Mouse (Mus musculus) kidney, postnatal 4 days (tissue): ENCODE results near the gene Ap1m1.

ENCODE experiments used
- DNase-seq, 2 experiments: peaks; one replicate each; pipeline ENCODE4 v3.0.0; 2021; ENCODE audit warnings: mixed read lengths in 2 of 2

Gene Ap1m1

GRCm38 (mm10) chr8:72260585-72260984 lies 20.8 kb downstream of the Ap1m1 start:
- DNase-seq = no peak

GRCm38 (mm10) chr8:72261019-72261418 lies 21.2 kb downstream of the Ap1m1 start:
- peak; percentile 68 to 74 for DNase-seq

DNA sequence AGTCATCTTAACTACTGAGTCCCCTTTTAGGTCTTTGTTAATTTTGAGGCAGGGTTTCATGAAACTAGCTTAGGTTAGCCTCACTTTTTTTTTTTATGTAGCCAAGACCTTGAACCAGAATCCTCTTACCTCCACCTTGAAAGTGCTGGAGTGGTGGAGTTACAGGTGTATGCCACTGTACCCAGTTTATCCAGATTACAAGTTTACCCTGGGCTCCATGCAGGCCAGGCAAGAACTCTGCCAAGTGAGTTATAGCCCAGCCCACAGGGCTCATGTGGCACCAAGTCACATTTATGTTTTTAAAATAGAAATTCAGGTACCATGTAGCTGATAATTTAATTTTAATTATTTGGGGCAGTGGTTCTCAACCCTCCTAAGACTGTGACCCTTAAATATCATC lies 21.6 kb downstream of the Ap1m1 start:
- no peak for DNase-seq

GRCm38 (mm10) chr8:72261872-72262271 lies 22.1 kb downstream of the Ap1m1 start:
- peak; percentile 37 to 58 for DNase-seq

GRCm38 (mm10) chr8:72262756-72263155 lies 22.9 kb downstream of the Ap1m1 start:
- DNase-seq = no peak

DNA sequence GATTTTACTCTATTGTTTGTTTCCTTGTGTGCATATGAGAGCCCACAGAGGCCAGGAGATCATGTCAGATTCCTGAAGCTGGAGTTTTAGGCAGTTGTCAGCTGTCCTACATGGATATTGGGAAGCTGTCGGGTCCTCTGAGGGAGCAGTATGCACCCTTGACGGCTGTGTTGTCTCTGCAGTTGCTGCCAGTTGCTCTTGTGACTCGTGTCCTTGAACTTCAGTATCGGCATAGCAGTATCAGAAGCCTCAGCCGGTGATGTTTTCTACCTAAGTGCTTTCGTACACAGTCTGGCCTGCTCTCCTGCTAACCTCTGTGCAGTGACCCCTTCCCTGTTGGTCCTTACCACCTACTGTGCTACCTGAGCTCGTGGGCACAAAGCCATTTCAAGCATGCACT lies 23.6 kb downstream of the Ap1m1 start:
- DNase-seq = no peak

- peak; percentile 39 to 58 for DNase-seq
Measured at GRCm38 (mm10) chr8:72265342-72265741, 25.5 kb downstream of the Ap1m1 start.

- no peak for DNase-seq
Measured at GRCm38 (mm10) chr8:72266671-72267070, 26.9 kb downstream of the Ap1m1 start.

DNA sequence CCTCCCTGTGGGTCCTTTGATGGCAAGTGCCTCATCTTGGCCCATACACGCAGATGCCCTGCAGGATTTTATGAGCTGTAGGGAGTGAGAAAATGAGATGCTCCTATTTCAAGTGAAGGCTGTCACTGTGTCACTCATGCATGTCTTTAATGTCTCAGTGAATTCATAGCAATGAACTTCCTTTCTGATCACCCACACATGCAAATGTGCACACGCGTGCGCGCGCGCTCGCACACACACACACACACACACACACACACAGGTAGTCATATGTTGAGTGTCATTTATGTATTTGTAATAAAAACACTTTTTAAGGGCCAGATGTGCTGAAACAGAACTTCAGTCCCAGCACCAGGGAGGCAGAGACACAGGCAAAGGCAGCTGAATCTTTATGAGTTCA lies 27.3 kb downstream of the Ap1m1 start:
- no peak for DNase-seq

GRCm38 (mm10) chr8:72268356-72268755 lies 28.5 kb downstream of the Ap1m1 start:
- peak; percentile 65 to 78 for DNase-seq

DNA sequence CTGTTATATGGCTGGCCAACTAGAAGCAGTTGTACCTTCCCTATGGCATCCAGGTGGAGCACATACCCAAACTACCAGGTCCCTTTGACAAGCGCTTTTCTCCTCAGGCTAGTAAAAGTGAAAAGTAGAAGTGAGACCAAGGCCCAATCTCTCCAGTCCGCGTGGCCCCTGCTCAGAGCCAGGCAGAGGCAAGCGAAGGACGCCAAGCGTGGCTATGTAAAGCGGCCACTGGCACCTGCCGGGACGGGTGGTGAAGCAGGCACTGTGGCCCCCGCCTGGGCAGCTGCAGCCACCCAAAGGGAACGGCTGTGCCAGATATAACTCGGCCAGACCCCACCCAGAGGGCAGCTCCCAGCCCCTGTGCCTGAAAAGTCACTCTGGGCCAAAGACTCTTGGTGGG lies 30.8 kb downstream of the Ap1m1 start:
- no peak for DNase-seq

DNA sequence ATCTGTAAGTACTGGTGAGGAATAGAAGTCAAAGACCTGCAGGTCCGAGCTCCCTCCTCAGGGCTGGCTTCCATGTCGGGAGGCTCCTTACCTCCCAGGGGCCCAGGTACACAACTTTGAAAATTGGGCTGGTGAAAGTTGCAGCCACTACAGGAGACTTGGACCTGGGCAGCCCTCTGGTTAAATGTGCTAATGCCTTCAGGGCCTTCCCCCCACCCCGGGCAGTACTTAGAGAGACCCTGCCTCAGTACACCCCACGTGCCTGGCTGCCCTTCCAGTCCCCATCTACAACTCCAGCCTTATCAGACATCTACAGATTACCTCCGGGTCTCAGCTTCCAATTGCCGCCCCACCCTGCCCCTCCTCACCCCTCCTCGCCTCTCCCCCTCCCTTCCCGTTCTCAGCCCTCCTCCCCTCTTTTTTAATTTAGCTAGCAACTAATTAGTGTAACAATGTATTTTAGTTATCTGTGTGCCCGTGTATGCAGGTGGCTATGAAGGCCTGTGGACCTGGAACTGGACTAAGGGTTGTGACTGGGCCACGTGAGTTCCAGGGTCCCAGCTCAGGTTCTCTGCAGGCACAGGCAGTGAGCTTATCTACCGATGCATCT lies 31.3 kb downstream of the Ap1m1 start:
- no peak for DNase-seq

DNA sequence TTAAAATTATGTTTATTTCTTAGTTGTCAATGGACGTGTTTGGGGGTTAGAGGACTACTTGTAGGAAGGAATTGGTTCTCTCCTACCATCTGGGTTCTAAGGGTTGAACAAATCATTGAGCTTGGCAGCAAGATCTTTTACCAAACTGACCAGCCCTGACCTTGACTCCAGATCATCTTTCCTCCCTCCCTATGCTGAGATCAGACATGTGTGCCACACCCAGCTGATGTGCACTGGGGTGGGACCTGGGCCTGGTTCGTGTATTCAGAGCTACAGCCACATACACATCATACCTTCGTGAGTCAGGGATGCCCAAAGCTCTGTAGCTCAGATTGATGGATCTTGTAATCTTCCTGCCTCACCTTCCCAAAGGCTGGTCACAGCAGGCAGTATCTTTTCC lies 31.9 kb downstream of the Ap1m1 start:
- DNase-seq = no peak

DNA sequence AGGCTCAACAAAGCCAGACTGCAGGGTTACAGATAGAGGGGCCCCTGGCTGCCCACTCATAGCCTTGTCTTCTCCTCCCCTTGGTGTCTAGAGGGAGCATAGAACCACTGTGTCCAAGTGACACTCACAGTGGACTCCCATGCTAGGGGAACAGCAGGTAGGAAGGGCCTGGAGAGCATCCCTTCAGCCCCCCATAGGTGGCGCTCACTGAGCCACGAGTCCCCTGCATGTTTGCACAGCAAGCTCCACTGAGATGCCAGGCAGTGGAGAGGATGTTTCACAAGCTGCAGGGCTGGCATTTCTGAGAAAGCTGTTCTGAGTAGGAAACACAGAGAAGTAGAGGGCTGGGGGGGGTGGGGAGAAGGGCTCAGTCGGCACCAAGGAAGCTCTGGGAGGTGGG lies 32.5 kb downstream of the Ap1m1 start:
- peak; percentile 77 to 85 for DNase-seq

- no peak for DNase-seq
Measured at GRCm38 (mm10) chr8:72273111-72273770, 33.4 kb downstream of the Ap1m1 start.

- DNase-seq = no peak
Measured at GRCm38 (mm10) chr8:72273807-72274206, 34.0 kb downstream of the Ap1m1 start.

DNA sequence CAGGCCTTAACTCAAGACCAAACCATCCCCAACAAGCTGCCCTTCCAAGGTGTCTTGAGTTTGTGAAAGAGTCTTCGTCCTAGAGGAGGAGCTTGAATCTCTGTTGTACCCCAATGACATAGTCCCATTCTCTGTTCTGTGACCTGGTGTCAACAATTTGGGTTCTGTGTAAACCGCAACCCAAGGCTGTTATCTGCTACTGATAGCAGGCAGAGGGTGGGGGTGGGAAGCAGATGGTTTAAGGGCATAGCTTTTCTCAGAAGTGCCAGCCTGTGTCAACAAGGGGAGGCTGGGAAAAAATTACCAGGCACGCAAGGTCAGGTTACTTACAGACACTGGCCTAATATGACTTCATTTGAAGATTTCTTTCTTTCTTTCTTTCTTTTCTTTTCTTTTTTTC lies 37.4 kb downstream of the Ap1m1 start:
- DNase-seq = no peak

GRCm38 (mm10) chr8:72279151-72279550 lies 39.3 kb downstream of the Ap1m1 start:
- DNase-seq = no peak

DNA sequence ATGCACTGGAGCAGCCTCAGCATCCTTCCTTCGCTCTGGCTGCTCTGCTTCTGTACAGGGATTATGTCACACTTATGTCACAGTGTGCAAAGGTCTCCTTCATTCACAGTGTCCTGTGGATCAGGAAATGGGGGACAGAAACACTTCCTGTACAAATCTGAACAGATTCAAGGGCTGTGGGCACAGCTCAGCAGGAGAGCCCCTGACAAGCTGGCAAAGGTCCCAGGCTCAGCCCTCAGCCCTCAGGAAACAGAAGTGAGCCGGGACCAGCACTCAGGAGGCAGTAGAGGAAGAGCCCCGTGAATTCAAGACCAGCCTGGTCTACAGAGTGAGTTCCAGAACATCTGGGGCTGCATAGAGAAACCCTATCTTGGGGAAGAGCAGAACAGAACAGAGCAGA lies 41.8 kb downstream of the Ap1m1 start:
- DNase-seq = peak; percentile 64 to 78

GRCm38 (mm10) chr8:72285285-72285684 lies 45.5 kb downstream of the Ap1m1 start:
- DNase-seq = no peak

DNA sequence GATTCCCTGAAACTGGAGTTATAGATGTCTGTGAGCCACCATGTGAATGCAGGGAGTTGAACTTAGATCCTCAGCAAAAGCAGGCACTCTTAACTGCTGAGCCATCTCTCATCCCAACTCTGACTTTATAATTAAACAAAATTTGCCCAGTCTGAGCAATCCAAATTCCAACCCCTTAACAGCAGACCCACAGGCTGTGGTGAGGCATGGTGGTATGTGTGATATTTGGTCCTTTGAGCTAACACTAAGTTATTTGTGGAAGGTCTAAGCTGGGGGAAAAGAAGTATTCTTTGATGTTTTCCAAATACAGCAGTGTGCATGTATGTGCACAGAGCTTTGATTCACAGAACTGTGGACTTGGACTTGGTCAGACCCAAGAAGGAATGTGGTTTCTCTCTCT lies 49.2 kb downstream of the Ap1m1 start:
- DNase-seq = no peak

GRCm38 (mm10) chr8:72291104-72291503 lies 51.3 kb downstream of the Ap1m1 start:
- no peak for DNase-seq

GRCm38 (mm10) chr8:72293309-72293708 lies 53.5 kb downstream of the Ap1m1 start:
- DNase-seq = no peak

GRCm38 (mm10) chr8:72295125-72295524 lies 55.3 kb downstream of the Ap1m1 start:
- DNase-seq = no peak

DNA sequence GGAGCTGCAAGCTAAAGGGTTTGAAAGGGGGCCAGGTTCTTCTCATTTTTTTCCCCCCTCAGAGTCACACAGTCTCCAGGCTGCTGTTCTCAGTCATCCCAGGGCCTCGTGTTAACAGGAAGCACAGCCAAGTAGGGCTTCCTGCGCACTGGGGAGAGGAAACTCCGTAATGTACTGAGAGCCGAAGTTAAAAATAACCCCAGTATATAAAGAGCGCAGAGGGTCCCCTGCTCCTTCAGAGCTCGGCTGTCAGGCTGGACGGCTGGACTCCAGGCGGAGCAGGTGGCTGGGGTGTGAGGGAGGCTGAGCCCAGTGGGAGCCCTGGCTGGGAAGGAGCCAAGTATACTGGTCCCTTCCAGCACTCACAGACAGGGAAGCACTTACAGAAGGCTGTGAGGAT lies 55.9 kb downstream of the Ap1m1 start:
- peak; percentile 79 to 87 for DNase-seq
